In the genomic region with DNA sequence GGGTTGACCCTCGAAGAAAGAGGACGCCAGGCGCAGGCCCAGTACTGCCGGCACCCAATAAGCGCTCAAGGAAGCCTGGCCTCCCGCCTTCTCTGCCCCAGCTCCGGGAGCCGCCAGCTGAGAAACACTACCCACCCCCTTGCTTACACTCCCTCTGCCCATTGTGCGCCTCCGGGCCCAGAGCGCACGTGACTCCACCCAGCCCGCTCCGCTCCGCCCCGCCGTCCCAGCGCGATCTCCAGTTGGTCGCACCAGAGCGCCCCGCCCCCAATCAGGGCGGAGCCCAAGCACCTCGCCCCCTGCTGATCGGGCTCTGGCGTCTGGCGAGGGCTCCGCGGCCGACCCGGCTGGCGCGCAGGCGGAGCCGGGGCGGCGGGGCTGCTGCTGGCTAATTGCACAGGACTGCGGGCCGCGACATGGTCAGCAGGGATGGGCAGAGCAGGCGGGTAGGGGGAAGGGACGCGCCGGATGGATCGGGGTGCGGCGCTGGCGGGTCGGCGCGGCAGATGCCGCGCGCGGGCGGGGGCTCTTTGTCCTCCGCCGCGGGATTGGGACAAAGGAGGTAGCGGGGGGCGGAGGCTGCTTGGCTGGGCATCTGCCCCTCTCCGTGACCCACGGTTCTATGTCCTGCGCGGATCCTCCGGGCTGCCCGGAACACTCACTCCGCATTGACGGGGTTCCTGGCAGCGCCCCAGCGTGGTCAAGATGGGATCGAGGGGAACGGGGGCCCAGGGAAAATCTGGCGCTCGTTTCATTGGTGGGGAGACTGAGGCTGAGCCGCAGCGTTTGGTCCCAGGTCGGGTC, we compare ENCODE assay signal across 7 mouse cellular contexts. TPM values are rescaled to one million over a fixed set of nuclear protein-coding genes. Genes with fewer than 3 reads are reported as not detected.
DNase-seq lines count a peak whose midpoint lies in the region; ATAC-seq lines count a peak whose summit lies in the region.

A gene (minus strand): TSS at position 129 of the 804 bp plus-strand sequence.

- H3K9ac ChIP-seq in intestine, embryonic 15.5 days = peak within 1 kb of the TSS; percentile 89

- under 1% methylated on average over 78 of the region's 78 CpGs for WGBS in intestine, embryonic 15.5 days
- WGBS in midbrain, embryonic 10.5 days = under 1% methylated on average over 78 of the region's 78 CpGs

- intact Hi-C loops in gastrocnemius, postnatal 36 days (cut with DNase I) = no loop called here
- intact Hi-C loops in left cerebral cortex, postnatal 25 days (cut with DNase I) = loop anchor here (2.0 kb wide), 2 partner anchors 27 to 69 kb away; a partner anchor contains a TSS

- peak within 1 kb of the TSS; percentile 89 for H3K27ac ChIP-seq in intestine, embryonic 15.5 days
- peak within 1 kb of the TSS; percentile 99 for H3K27ac ChIP-seq in midbrain, embryonic 10.5 days (replicated peaks)

- H3K36me3 ChIP-seq in intestine, embryonic 15.5 days = no peaks in the 10 kb centered on the region
- H3K36me3 ChIP-seq in midbrain, embryonic 10.5 days = peaks cover 24% of the 10 kb centered on the region

- peak; percentile 99 for DNase-seq in adrenal gland, adult 2 months
- DNase-seq in embryo, embryonic 11.5 days (ENCODE audit: low read depth, low spot score) = peak; percentile 99
- DNase-seq in gastrocnemius, postnatal 36 days = peak; percentile 93 to 98
- peak; percentile 96 to 98 for DNase-seq in left cerebral cortex, postnatal 25 days (ENCODE audit: low spot score in 2 of 2)
- DNase-seq in midbrain, embryonic 10.5 days (ENCODE audit: low spot score) = peak; percentile 99
- peak; percentile 98 for DNase-seq in right cerebral cortex, postnatal 4 days

- peak within 1 kb of the TSS; percentile 86 for H3K4me3 ChIP-seq in intestine, embryonic 15.5 days (replicated peaks)
- peak within 1 kb of the TSS; percentile 80 for H3K4me3 ChIP-seq in midbrain, embryonic 10.5 days

- H3K9me3 ChIP-seq in intestine, embryonic 15.5 days = no peaks in the 10 kb centered on the region
- H3K9me3 ChIP-seq in midbrain, embryonic 10.5 days (replicated peaks) = no peaks in the 10 kb centered on the region

- peaks cover 53% of the 10 kb centered on the region for H3K4me1 ChIP-seq in intestine, embryonic 15.5 days (replicated peaks)
- peaks cover 70% of the 10 kb centered on the region for H3K4me1 ChIP-seq in midbrain, embryonic 10.5 days

- ATAC-seq in intestine, embryonic 15.5 days = peak; percentile 98

- peak within 1 kb of the TSS; percentile 65 for H3K4me2 ChIP-seq in intestine, embryonic 15.5 days (replicated peaks)

- H3K27me3 ChIP-seq in intestine, embryonic 15.5 days (replicated peaks) = no peaks in the 10 kb centered on the region
- no peaks in the 10 kb centered on the region for H3K27me3 ChIP-seq in midbrain, embryonic 10.5 days (ENCODE audit: low read depth, poor library complexity, severe bottlenecking)

RNA-seq across cellular contexts. Expression of the gene that starts here (rescaled TPM):
- total RNA-seq in adrenal gland, adult 2 months (2021) = 10 to 100 TPM; 50.4 to 65.2 TPM
- polyA plus RNA-seq in adrenal gland, adult 2 months (2012; rRNA removed) = 221 and 284 TPM in 2 replicates
- 1 to 10 TPM; 7.4 to 8.8 TPM for total RNA-seq in gastrocnemius, postnatal 36 days (2021)
- polyA plus RNA-seq in intestine, embryonic 15.5 days (2015; fragmentation: Nextera tagmentation; extraction: Ambion mirVana) = 99.1 and 103 TPM in 2 replicates
- 10 to 100 TPM in 1 of 2 experiments, 1 to 10 TPM in 1; 8.7 to 13.0 TPM for total RNA-seq in left cerebral cortex, postnatal 25 days (2021)
- polyA plus RNA-seq in midbrain, embryonic 10.5 days (2016; fragmentation: Nextera tagmentation; extraction: Ambion mirVana) = 97.9 and 106 TPM in 2 replicates

Comparison
In these comparisons a context has a peak if more than half of its experiments do, and no peak if none do; other contexts are left out.
1. Peak in every context shown above with its lines: DNase-seq, ATAC-seq, H3K4me3 ChIP-seq and H3K27ac ChIP-seq.